Mouse (Mus musculus): Measurements from ENCODE around the gene Il6st. TPM values are rescaled to one million over a fixed set of nuclear protein-coding genes. Genes with fewer than 3 reads are reported as not detected.

Gene Il6st
- 76.0 TPM for polyA plus RNA-seq (2017; shearing (Covaris generic))

GRCm38 (mm10) chr13:112463868-112464625 is at the start of gene Il6st:
Il6st (plus strand) TSS chr13:112464070.

Other genes starting within 250 kb of the Il6st start
- gene Ankrd55, start 175.6 kb upstream of the Il6st start, polyA plus RNA-seq (2017; shearing (Covaris generic)) = 0.82 TPM
- gene Il31ra, start 130.3 kb downstream of the Il6st start, polyA plus RNA-seq (2017; shearing (Covaris generic)) = not detected
- not detected for gene Ddx4, start 188.4 kb downstream of the Il6st start, polyA plus RNA-seq (2017; shearing (Covaris generic))
- gene Slc38a9, start 196.7 kb downstream of the Il6st start, polyA plus RNA-seq (2017; shearing (Covaris generic)) = 24.5 TPM